Mouse (Mus musculus) midbrain, embryonic 12.5 days (tissue): ENCODE measurements at regions not wholly inside any gene's neighbourhood (a gene's known extent, or its start where the extent isn't known, plus 50 kb on each side); places are given as distances from the start of the nearest gene placed in this dataset.
A peak's percentile ranks its signal among the peaks of the same experiment; 100 is the strongest.

ENCODE experiments used
- ATAC-seq: fragments of 200-750 bp; cut with Nextera tagmentation; 2 replicates; pipeline ENCODE4 v1.8.0; 2017; ENCODE audit warnings: low read depth, moderate TSS enrichment, moderate library complexity; ENCODE audit not compliant: low FRiP score
- H3K27ac ChIP-seq: fragments of 300-500 bp; sonication (generic); replicated peaks from 2 replicates; pipeline ENCODE4 v1.5.1; 2016; ENCODE audit warnings: mild to moderate bottlenecking
- H3K27me3 ChIP-seq: fragments of 300-500 bp; sonication (generic); 2 replicates; pipeline ENCODE4 v1.6.1; 2016; ENCODE audit warnings: mild to moderate bottlenecking
- H3K36me3 ChIP-seq: fragments of 300-500 bp; sonication (generic); 2 replicates; pipeline ENCODE4 v1.6.1; 2016
- H3K4me1 ChIP-seq: fragments of 300-500 bp; sonication (generic); 2 replicates; pipeline ENCODE4 v1.6.1; 2016
- H3K4me2 ChIP-seq: fragments of 300-500 bp; sonication (generic); replicated peaks from 2 replicates; pipeline ENCODE4 v1.6.1; 2016; ENCODE audit warnings: mild to moderate bottlenecking, moderate library complexity
- H3K4me3 ChIP-seq: fragments of 300-500 bp; sonication (generic); 2 replicates; pipeline ENCODE4 v1.5.1; 2016; ENCODE audit warnings: mild to moderate bottlenecking
- H3K9ac ChIP-seq: fragments of 300-500 bp; sonication (generic); replicated peaks from 2 replicates; pipeline ENCODE4 v1.6.1; 2016; ENCODE audit warnings: mild to moderate bottlenecking, moderate library complexity
- H3K9me3 ChIP-seq: fragments of 300-500 bp; sonication (generic); 2 replicates; pipeline ENCODE4 v1.6.1; 2016; ENCODE audit warnings: mild to moderate bottlenecking
- WGBS: fragments of 180-500 bp; shearing (Covaris S2); methylation state at CpG from one replicate; pipeline ENCODE4 v1.1.7; 2016; 5-methylcytosine and 5-hydroxymethylcytosine counted together

DNA sequence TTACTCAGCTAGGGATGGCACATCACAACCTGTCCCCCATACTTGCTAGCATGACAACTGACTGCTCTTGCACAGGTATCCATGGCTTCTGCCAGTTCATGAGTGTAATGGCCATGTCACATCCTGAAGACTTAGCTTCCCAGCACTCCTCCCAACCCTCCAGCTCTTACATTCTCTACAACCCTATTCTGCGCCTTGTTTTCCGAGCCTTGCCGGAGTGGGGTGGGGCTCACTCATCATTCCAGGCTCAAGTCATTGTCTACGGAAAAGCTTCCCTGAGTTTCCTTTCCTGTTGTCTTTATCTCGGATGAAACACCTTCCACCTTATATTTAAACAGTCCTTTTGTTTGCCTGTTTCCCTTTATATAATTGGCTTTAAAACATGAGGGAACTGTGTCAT, 69.6 kb downstream of the Prdm13 start:
- H3K4me2 ChIP-seq = no peak overlapping the region
- H3K9me3 ChIP-seq = no peaks in the 10 kb centered on the region
- no peaks in the 10 kb centered on the region for H3K27me3 ChIP-seq
- no peak overlapping the region for H3K9ac ChIP-seq
- ATAC-seq = no peak
- H3K4me3 ChIP-seq = no peak overlapping the region
- WGBS = 86% methylated on average over 5 of the region's 5 CpGs
- no peaks in the 10 kb centered on the region for H3K36me3 ChIP-seq
- no peak overlapping the region for H3K27ac ChIP-seq
- peaks cover 6% of the 10 kb centered on the region; the same call in 1 of the 2 replicates for H3K4me1 ChIP-seq

DNA sequence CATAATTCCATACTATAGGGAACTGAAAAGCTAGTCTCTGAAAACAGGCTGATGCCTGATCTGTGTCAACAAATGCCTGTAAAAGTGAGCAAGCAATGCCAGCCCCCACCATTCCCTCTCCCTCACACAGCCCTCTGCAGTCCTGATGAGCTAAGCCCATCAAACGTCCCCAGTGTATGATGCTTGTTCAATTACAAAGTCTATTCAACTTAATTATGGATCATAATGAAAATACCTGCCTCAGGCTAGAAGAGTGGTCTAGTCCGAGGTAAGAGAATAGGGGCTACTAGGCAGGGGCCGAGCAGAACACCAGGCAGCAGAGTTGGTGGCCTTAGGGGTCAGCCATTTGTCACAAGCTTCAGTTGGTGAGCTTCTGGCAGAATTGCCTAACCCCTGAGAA, 71.3 kb downstream of the Prdm13 start:
- no peaks in the 10 kb centered on the region for H3K9me3 ChIP-seq
- no peak overlapping the region for H3K27ac ChIP-seq
- 0 out of 2 replicates have a peak, but pooled peaks have one; percentile 50 for ATAC-seq
- peaks cover 6% of the 10 kb centered on the region; the same call in 1 of the 2 replicates for H3K4me1 ChIP-seq
- H3K4me3 ChIP-seq = no peak overlapping the region
- H3K36me3 ChIP-seq = no peaks in the 10 kb centered on the region
- no peak overlapping the region for H3K4me2 ChIP-seq
- no peaks in the 10 kb centered on the region for H3K27me3 ChIP-seq
- H3K9ac ChIP-seq = no peak overlapping the region
- WGBS = 55% methylated on average over 3 of the region's 3 CpGs

DNA sequence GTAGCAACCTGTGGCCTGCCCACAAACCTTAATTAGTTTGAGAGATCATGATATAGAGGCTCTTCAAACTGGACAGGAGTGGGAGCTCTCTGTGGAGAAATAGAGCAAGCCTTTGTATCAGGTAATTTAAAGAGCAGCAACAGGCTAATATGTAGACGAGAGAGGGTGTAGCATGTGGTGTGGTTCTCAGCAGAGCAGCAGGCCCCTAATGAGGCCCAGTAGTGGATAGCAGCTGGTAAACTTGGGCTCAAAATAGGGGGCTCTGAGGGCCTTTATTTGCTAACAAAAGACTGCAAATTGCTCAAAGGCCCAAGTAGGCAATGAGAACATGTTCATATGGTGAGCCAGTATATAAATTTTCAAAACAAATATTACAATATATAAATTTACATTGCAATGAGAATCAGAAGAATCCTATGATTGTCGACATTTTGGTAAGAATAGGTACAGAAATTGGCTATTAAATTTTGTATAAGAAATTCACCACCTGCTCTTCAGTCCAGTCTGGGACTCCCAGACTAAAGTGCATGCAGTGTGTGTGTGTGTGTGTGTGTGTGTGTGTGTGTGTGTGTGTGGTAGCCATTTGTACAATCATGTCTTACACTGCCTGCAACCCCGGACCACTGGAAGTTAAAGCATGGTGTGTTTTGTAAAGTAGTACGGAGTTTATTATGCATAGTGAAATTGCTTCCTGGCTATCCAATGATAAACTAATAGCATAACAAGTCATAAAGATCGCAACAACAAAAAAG, 74.1 kb downstream of the Prdm13 start:
- 73% methylated on average over 5 of the region's 5 CpGs for WGBS
- H3K27ac ChIP-seq = no peak overlapping the region
- H3K27me3 ChIP-seq = no peaks in the 10 kb centered on the region
- no peak overlapping the region for H3K4me3 ChIP-seq
- H3K4me1 ChIP-seq = peaks cover 6% of the 10 kb centered on the region; the same call in 1 of the 2 replicates
- no peaks in the 10 kb centered on the region for H3K9me3 ChIP-seq
- no peak overlapping the region for H3K4me2 ChIP-seq
- no peak overlapping the region for H3K9ac ChIP-seq
- H3K36me3 ChIP-seq = no peaks in the 10 kb centered on the region
- ATAC-seq = peak; percentile 90

DNA sequence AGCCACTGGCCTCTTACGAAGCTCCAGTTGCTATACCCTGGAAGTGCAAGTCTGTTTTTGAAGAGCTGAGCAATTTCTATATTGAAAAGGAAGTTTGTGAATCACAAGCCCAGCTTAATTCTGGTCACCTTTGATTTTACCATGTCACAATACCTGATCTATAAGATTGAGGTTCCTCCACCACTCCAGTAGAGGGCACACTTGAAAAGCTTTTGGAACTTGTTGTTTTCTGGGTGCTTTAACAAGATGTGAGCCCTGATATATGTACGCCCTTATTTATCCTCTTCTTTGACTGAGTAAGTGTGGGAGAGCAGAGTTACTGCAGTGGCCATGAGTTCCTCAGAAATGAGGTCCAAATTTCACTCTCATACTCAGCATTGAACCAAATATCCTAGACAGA, 87.7 kb downstream of the Prdm13 start:
- WGBS = 65% methylated on average over 2 of the region's 2 CpGs
- no peak for ATAC-seq

DNA sequence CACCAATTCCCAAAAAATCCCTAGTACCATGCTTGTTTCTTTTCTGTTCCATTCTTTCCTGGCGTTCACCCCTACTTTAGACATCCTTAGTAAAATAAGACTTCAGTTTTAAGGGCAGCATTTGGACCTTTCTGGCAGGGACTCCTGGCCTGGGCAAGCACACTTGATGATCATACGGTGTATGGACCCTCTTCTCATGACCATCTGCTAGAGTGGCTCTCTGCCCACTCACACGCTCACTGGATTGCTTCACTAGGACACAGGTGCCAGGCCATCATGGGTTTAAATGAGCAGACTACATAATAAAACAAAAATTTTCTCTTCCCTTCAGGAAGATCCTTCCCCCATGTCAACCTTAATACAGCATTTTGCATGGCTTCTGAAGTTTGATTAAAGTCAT, 138.0 kb downstream of the Prdm13 start:
- H3K27me3 ChIP-seq = no peaks in the 10 kb centered on the region
- no peaks in the 10 kb centered on the region for H3K4me1 ChIP-seq
- H3K4me2 ChIP-seq = no peak overlapping the region
- ATAC-seq = no peak
- 90% methylated on average over 3 of the region's 3 CpGs for WGBS
- no peak overlapping the region for H3K4me3 ChIP-seq
- no peaks in the 10 kb centered on the region for H3K36me3 ChIP-seq
- no peak overlapping the region for H3K9ac ChIP-seq
- no peaks in the 10 kb centered on the region for H3K9me3 ChIP-seq
- no peak overlapping the region for H3K27ac ChIP-seq

More for the DNA sequence above, 87.7 kb downstream of the Prdm13 start:
- Histone ChIP-seq H3K36me3 (no peaks in the 10 kb centered on the region), H3K4me2 (no peak overlapping the region), H3K4me1 (no peaks in the 10 kb centered on the region), H3K9me3 (no peaks in the 10 kb centered on the region), H3K4me3 (no peak overlapping the region), H3K27ac (no peak overlapping the region), H3K9ac (no peak overlapping the region), H3K27me3 (no peaks in the 10 kb centered on the region)

- no peak overlapping the region for H3K27ac ChIP-seq
- no peaks in the 10 kb centered on the region for H3K4me1 ChIP-seq
- no peaks in the 10 kb centered on the region for H3K27me3 ChIP-seq
- WGBS = 83% methylated on average over 2 of the region's 2 CpGs
- H3K9me3 ChIP-seq = no peaks in the 10 kb centered on the region
- no peak overlapping the region for H3K9ac ChIP-seq
- H3K4me3 ChIP-seq = no peak overlapping the region
- no peak for ATAC-seq
- no peaks in the 10 kb centered on the region for H3K36me3 ChIP-seq
- H3K4me2 ChIP-seq = no peak overlapping the region
These were observed 146.2 kb downstream of the Prdm13 start for GRCm38 (mm10) chr4:21539583-21539982.

GRCm38 (mm10) chr4:21535973-21536372, 149.8 kb downstream of the Prdm13 start:
- Histone ChIP-seq H3K27me3 (no peaks in the 10 kb centered on the region), H3K9ac (no peak overlapping the region), H3K9me3 (no peaks in the 10 kb centered on the region), H3K27ac (no peak overlapping the region), H3K4me2 (no peak overlapping the region), H3K4me1 (no peaks in the 10 kb centered on the region), H3K4me3 (no peak overlapping the region), H3K36me3 (no peaks in the 10 kb centered on the region)
- no peak for ATAC-seq
- 29% methylated on average over 2 of the region's 2 CpGs for WGBS

GRCm38 (mm10) chr4:21532186-21532585, 153.6 kb downstream of the Prdm13 start:
- H3K4me2 ChIP-seq = no peak overlapping the region

More at GRCm38 (mm10) chr4:21532186-21532585, 153.6 kb downstream of the Prdm13 start:
- Histone ChIP-seq H3K9me3 (no peaks in the 10 kb centered on the region), H3K36me3 (no peaks in the 10 kb centered on the region), H3K4me3 (no peak overlapping the region), H3K4me1 (no peaks in the 10 kb centered on the region), H3K27me3 (no peaks in the 10 kb centered on the region), H3K27ac (no peak overlapping the region), H3K9ac (no peak overlapping the region)
- 48% methylated on average over 4 of the region's 4 CpGs for WGBS
- ATAC-seq = no peak
